Mouse (Mus musculus): ENCODE data around the gene Lrch4. TPM values are rescaled to one million over a fixed set of nuclear protein-coding genes. Genes with fewer than 3 reads are reported as not detected.

Gene Lrch4
- polyA plus RNA-seq, 1 experiment from 2014 or later: 19.1 TPM

DNA sequence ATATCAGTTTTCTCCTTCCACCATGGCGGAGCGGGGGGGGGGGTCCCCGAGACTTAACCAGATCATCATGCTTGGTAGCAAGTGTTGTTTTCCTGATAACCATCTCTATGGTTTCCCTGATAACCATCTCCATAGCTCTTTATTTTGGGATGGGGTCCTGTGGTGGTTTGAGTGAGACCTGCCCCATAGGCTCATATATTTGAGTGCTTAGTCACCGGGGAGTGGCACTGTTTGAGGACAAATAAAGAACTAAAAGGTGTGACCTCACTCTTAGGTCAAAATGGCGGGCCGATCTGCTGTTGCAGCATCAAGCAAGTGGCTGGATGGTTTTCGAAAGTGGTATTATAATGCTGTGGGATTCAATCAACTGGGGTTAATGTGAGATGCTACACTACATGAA is 13.6 kb upstream of the Lrch4 start:
- Histone ChIP-seq H3K4me3 (no peak overlapping the region), H3K4me1 (0 out of 2 replicates have a peak, but pooled peaks cover 3% of the 10 kb centered on the region), H3K27ac (no peak overlapping the region), H3K36me3 (replicated peaks) (no peaks in the 10 kb centered on the region), H3K4me2 (no peak overlapping the region), H3K27me3 (replicated peaks) (no peaks in the 10 kb centered on the region), H3K9ac (no peak overlapping the region), H3K9me3 (no peaks in the 10 kb centered on the region)
- whole genome bisulfite sequencing: 92% methylated on average over 7 of the region's 7 CpGs
- ATAC-seq (replicated peaks): no peak

GRCm38 (mm10) chr5:137623937-137624530 is 4.9 kb upstream of the Lrch4 start:
- no peak overlapping the region for H3K27ac ChIP-seq
- no peak overlapping the region for H3K4me3 ChIP-seq
- peaks cover 11% of the 10 kb centered on the region for H3K4me1 ChIP-seq
- no peak overlapping the region for H3K4me2 ChIP-seq
- H3K9ac ChIP-seq: no peak overlapping the region
- H3K27me3 ChIP-seq (replicated peaks): no peaks in the 10 kb centered on the region
- 83% methylated on average over 11 of the region's 11 CpGs for WGBS
- H3K36me3 ChIP-seq (replicated peaks): no peaks in the 10 kb centered on the region
- H3K9me3 ChIP-seq: no peaks in the 10 kb centered on the region
- no peak for ATAC-seq (replicated peaks)

GRCm38 (mm10) chr5:137627991-137628390 is 930 bp upstream of the Lrch4 start:
- peak overlapping the region; percentile 100 for H3K4me3 ChIP-seq
- H3K4me2 ChIP-seq: peak overlapping the region; percentile 77
- H3K4me1 ChIP-seq: peaks cover 43% of the 10 kb centered on the region
- H3K27me3 ChIP-seq (replicated peaks): no peaks in the 10 kb centered on the region
- 1% methylated on average over 9 of the region's 9 CpGs for WGBS
- no peaks in the 10 kb centered on the region for H3K9me3 ChIP-seq
- peak overlapping the region; percentile 66 for H3K9ac ChIP-seq
- ATAC-seq (replicated peaks): no peak
- H3K36me3 ChIP-seq (replicated peaks): no peaks in the 10 kb centered on the region
- peak overlapping the region; percentile 91 for H3K27ac ChIP-seq

DNA sequence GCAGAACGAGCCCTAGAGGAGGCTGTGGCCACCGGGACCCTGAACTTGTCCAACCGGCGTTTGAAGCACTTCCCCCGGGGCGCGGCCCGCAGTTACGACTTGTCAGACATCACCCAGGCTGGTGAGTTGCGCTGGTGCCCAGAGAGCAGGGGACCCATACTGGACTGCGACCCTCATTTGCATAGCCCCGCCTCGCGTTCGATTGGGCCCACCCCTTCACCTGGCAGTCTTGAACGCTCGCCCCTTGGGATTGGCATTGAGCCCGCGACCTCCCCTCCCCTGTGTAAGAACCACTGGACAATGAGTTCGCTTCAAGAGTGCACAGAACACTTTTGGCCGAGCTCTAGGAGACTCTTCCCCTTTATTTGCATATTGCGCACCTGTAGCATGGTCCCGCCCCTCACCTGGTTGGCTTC is 393 bp downstream of the Lrch4 start:
- Histone ChIP-seq H3K27ac (peak overlapping the region; percentile 94), H3K9ac (peak overlapping the region; percentile 90), H3K4me2 (peak overlapping the region; percentile 94), H3K27me3 (replicated peaks) (no peaks in the 10 kb centered on the region), H3K4me1 (peaks cover 43% of the 10 kb centered on the region), H3K9me3 (no peaks in the 10 kb centered on the region), H3K36me3 (replicated peaks) (0 out of 2 replicates have a peak, but pooled peaks cover 6% of the 10 kb centered on the region), H3K4me3 (peak overlapping the region; percentile 100)
- WGBS: under 1% methylated on average over 23 of the region's 23 CpGs
- peak; percentile 38 for ATAC-seq (replicated peaks)

DNA sequence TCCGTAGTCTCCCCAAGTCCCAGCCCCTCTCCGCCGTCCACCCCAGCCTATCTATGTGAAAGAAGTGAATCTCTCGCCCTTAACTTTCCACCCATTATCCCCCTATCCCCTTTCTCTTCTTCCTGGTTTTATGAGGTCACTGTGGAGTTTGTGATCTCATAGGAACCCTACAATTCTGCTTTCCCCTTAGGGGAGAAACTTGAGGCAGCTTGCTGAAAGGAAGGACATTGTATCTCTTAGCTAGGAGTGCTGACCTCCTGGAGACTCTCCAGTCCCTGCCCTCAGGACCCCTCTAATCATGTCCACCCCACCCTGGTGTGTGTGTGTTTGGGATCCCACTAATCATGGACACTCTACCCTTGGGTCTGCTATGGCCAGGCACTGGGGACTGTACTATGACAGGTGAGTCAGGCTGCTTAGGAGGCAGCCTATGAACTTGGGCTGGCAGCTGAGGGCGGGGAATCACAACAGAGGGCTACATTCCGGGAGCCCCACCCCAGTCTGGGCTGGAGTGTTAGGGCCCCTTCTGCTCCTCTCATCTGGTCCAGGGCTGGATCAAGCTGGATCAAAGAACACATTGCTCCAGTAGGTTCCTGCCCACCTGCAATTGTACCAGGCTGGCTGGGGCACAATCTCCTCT is 1.1 kb downstream of the Lrch4 start:
- Histone ChIP-seq H3K27me3 (replicated peaks) (no peaks in the 10 kb centered on the region), H3K4me1 (peaks cover 43% of the 10 kb centered on the region), H3K4me3 (peak overlapping the region; percentile 100), H3K27ac (0 out of 2 replicates have a peak overlapping the region, but pooled peaks have one; percentile 3), H3K9me3 (no peaks in the 10 kb centered on the region), H3K4me2 (peak overlapping the region; percentile 94), H3K36me3 (replicated peaks) (peaks cover 8% of the 10 kb centered on the region; the same call in 1 of the 2 replicates), H3K9ac (peak overlapping the region; percentile 90; the same call in 1 of the 2 replicates)
- no peak for ATAC-seq (replicated peaks)
- 29% methylated on average over 6 of the region's 6 CpGs for WGBS

GRCm38 (mm10) chr5:137630602-137631001 is 1.7 kb downstream of the Lrch4 start:
- no peak for ATAC-seq (replicated peaks)
- H3K4me3 ChIP-seq: no peak overlapping the region
- peak overlapping the region; percentile 20; the same call in 1 of the 2 replicates for H3K27ac ChIP-seq
- H3K9ac ChIP-seq: peak overlapping the region; percentile 90; the same call in 1 of the 2 replicates
- H3K27me3 ChIP-seq (replicated peaks): no peaks in the 10 kb centered on the region
- peaks cover 43% of the 10 kb centered on the region for H3K4me1 ChIP-seq
- H3K4me2 ChIP-seq: peak overlapping the region; percentile 94
- peaks cover 14% of the 10 kb centered on the region; the same call in 1 of the 2 replicates for H3K36me3 ChIP-seq (replicated peaks)
- WGBS: 38% methylated on average over 3 of the region's 3 CpGs
- no peaks in the 10 kb centered on the region for H3K9me3 ChIP-seq

GRCm38 (mm10) chr5:137631171-137631570 is 2.2 kb downstream of the Lrch4 start:
- WGBS: 72% methylated on average over 9 of the region's 9 CpGs

GRCm38 (mm10) chr5:137631591-137631990 is 2.7 kb downstream of the Lrch4 start:
- peaks cover 18% of the 10 kb centered on the region; the same call in 1 of the 2 replicates for H3K36me3 ChIP-seq (replicated peaks)

More at GRCm38 (mm10) chr5:137631171-137631570, 2.2 kb downstream of the Lrch4 start:
- no peak overlapping the region for H3K4me3 ChIP-seq
- ATAC-seq (replicated peaks): no peak
- peak overlapping the region; percentile 90; the same call in 1 of the 2 replicates for H3K9ac ChIP-seq
- H3K4me2 ChIP-seq: peak overlapping the region; percentile 94
- H3K36me3 ChIP-seq (replicated peaks): peaks cover 15% of the 10 kb centered on the region; the same call in 1 of the 2 replicates
- H3K9me3 ChIP-seq: no peaks in the 10 kb centered on the region
- H3K4me1 ChIP-seq: peaks cover 43% of the 10 kb centered on the region
- no peaks in the 10 kb centered on the region for H3K27me3 ChIP-seq (replicated peaks)
- H3K27ac ChIP-seq: 0 out of 2 replicates have a peak overlapping the region, but pooled peaks have one; percentile 20

GRCm38 (mm10) chr5:137633397-137634084 is 4.6 kb downstream of the Lrch4 start:
- no peak overlapping the region for H3K4me2 ChIP-seq
- 82% methylated on average over 12 of the region's 12 CpGs for WGBS
- H3K27ac ChIP-seq: no peak overlapping the region
- peaks cover 32% of the 10 kb centered on the region; the same call in 1 of the 2 replicates for H3K36me3 ChIP-seq (replicated peaks)
- no peaks in the 10 kb centered on the region for H3K27me3 ChIP-seq (replicated peaks)
- no peak for ATAC-seq (replicated peaks)
- no peaks in the 10 kb centered on the region for H3K9me3 ChIP-seq
- H3K4me1 ChIP-seq: peaks cover 32% of the 10 kb centered on the region
- H3K9ac ChIP-seq: no peak overlapping the region
- no peak overlapping the region for H3K4me3 ChIP-seq

More at GRCm38 (mm10) chr5:137631591-137631990, 2.7 kb downstream of the Lrch4 start:
- Histone ChIP-seq H3K27ac (no peak overlapping the region), H3K4me3 (no peak overlapping the region), H3K4me2 (0 out of 2 replicates have a peak overlapping the region, but pooled peaks have one; percentile 94), H3K9ac (peak overlapping the region; percentile 3; the same call in 1 of the 2 replicates), H3K4me1 (peaks cover 43% of the 10 kb centered on the region), H3K27me3 (replicated peaks) (no peaks in the 10 kb centered on the region), H3K9me3 (no peaks in the 10 kb centered on the region)
- 75% methylated on average over 4 of the region's 4 CpGs for WGBS
- ATAC-seq (replicated peaks): no peak

DNA sequence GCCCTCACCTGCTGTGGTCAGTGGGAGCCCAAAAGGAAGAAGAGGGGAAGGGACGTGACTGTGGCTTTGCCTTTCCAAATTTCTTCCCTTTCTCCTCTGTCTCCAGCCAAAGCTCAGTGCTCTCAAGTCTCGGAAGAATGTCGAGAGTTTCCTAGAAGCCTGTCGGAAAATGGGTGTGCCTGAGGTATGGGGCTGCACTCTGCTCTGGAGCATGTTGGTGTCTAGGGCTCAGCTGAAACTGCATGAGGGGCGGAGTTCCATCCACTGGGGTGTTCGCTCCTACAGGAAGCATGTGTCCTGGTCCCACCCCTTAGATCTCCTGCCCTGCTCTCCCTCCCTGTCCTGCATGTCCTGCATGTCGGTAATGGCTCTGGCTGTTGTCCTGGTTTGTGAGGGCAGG is 10.6 kb downstream of the Lrch4 start:
- no peak overlapping the region for H3K27ac ChIP-seq
- H3K36me3 ChIP-seq (replicated peaks): peaks cover 49% of the 10 kb centered on the region; the same call in 1 of the 2 replicates
- H3K27me3 ChIP-seq (replicated peaks): peaks cover 13% of the 10 kb centered on the region
- H3K4me3 ChIP-seq: no peak overlapping the region
- no peak overlapping the region for H3K9ac ChIP-seq
- ATAC-seq (replicated peaks): no peak
- no peak overlapping the region for H3K4me2 ChIP-seq
- 82% methylated on average over 7 of the region's 7 CpGs for WGBS
- H3K9me3 ChIP-seq: no peaks in the 10 kb centered on the region
- no peaks in the 10 kb centered on the region for H3K4me1 ChIP-seq

DNA sequence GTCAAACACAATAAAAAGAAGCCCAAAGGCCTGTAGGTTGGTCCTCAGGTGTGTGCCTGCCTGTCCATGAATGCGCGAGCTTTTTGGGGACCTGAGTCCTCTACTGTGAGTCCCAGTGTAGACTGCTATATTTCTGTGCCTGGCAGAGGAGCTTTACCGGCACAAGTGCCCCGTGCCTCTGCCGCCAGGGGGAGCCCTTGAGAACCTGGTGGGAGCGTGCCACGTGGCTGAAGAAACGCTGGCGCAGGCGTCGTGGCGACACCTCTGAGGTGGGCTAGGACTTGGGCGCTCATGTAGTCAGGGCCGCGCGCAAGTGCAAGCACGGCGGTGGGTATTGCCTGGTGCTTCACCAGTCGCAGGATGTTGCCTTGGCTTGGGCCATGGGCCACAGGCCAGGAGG is 12.1 kb downstream of the Lrch4 start, which contains the start of gene Sap25:
Gene Sap25, plus strand, starts transcription at position 281 of the 400 bp plus-strand sequence.
- Histone ChIP-seq H3K4me3 (no peak within 1 kb of the TSS), H3K27ac (no peak within 1 kb of the TSS), H3K4me2 (no peak within 1 kb of the TSS), H3K27me3 (replicated peaks) (peaks cover 28% of the 10 kb centered on the region), H3K9me3 (no peaks in the 10 kb centered on the region), H3K4me1 (peaks cover 5% of the 10 kb centered on the region; the same call in 1 of the 2 replicates), H3K9ac (no peak within 1 kb of the TSS), H3K36me3 (replicated peaks) (peaks cover 40% of the 10 kb centered on the region; the same call in 1 of the 2 replicates)
- WGBS: 88% methylated on average over 19 of the region's 19 CpGs
- ATAC-seq (replicated peaks): no peak

- H3K4me3 ChIP-seq: no peak overlapping the region
- no peak overlapping the region for H3K27ac ChIP-seq
- peaks cover 29% of the 10 kb centered on the region; the same call in 1 of the 2 replicates for H3K36me3 ChIP-seq (replicated peaks)
- H3K4me2 ChIP-seq: no peak overlapping the region
- peaks cover 35% of the 10 kb centered on the region for H3K27me3 ChIP-seq (replicated peaks)
- H3K4me1 ChIP-seq: peaks cover 5% of the 10 kb centered on the region; the same call in 1 of the 2 replicates
- ATAC-seq (replicated peaks): no peak
- WGBS: 54% methylated on average over 4 of the region's 4 CpGs
- no peaks in the 10 kb centered on the region for H3K9me3 ChIP-seq
- no peak overlapping the region for H3K9ac ChIP-seq
Measured at GRCm38 (mm10) chr5:137642886-137643285, 14.0 kb downstream of the Lrch4 start.

Measured in midbrain, embryonic 15.5 days (tissue).